Mouse (Mus musculus): ENCODE measurements around the gene Pnldc1.

Gene Pnldc1

GRCm38 (mm10) chr17:12857395-12857794 is 52.6 kb downstream of the Pnldc1 start:
- DNase-seq = no peak

- no peak for DNase-seq
These were observed 55.6 kb downstream of the Pnldc1 start for GRCm38 (mm10) chr17:12854386-12854785.

- no peak for DNase-seq
These were observed 56.2 kb downstream of the Pnldc1 start for GRCm38 (mm10) chr17:12853821-12854220.

GRCm38 (mm10) chr17:12851689-12852088 is 58.3 kb downstream of the Pnldc1 start:
- DNase-seq = no peak

- DNase-seq = no peak
These were observed 60.1 kb downstream of the Pnldc1 start for GRCm38 (mm10) chr17:12849778-12850382.

- DNase-seq = no peak
These were observed 62.3 kb downstream of the Pnldc1 start for GRCm38 (mm10) chr17:12847736-12848135.

GRCm38 (mm10) chr17:12846474-12846873 is 63.6 kb downstream of the Pnldc1 start:
- no peak for DNase-seq

- no peak for DNase-seq
These were observed 64.2 kb downstream of the Pnldc1 start for GRCm38 (mm10) chr17:12845862-12846261.

- no peak for DNase-seq
These were observed 65.5 kb downstream of the Pnldc1 start for GRCm38 (mm10) chr17:12844540-12844939.

- DNase-seq = no peak
These were observed 66.2 kb downstream of the Pnldc1 start for GRCm38 (mm10) chr17:12843826-12844225.

- DNase-seq = peak; percentile 31 to 41
These were observed 70.4 kb downstream of the Pnldc1 start for GRCm38 (mm10) chr17:12839475-12840267.

Measured in cerebellum, postnatal 36 days (tissue).